Mouse (Mus musculus) ES-E14 (cell line): ENCODE results near the gene Kndc1.
A peak's percentile ranks its signal among the peaks of the same experiment; 100 is the strongest.

Experiments
- ZC3H11A ChIP-seq: IDR thresholded peaks from 2 replicates; pipeline ENCODE4 v1.6.1; 2012; ENCODE audit warnings: low read depth, mild to moderate bottlenecking, inconsistent platforms, low read length, borderline replicate concordance
- ZNF384 ChIP-seq: IDR thresholded peaks from 2 replicates; pipeline ENCODE4 v1.6.1; 2012; ENCODE audit warnings: low read depth, low read length, inconsistent platforms

DNA sequence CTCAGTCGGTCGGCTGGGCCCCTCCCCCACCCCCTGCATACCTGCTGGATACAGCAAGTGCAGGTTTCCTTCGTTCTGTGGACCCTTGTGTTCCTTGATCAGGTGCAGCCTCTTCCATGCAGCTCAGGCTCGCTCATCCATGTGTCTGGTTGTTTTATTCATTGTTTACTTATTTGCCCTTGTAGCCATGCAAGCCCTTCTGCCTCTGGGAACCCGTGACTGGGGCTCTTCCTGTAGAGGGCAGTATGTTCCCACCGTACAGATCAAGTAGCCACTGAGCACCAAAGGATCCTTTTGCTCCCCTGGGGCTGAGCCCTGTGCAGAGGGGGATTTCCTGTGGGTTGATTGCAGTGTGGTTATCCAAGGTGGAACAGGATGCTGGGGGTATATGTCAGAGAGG, 11.2 kb downstream of the Kndc1 start:
- TF ChIP-seq ZC3H11A, result peak; percentile 53; the same call in 1 of the 2 replicates
- TF ChIP-seq ZNF384, result no peak
